Mouse (Mus musculus) kidney, adult 18-20 months (tissue): ENCODE measurements around the gene Ggnbp2.
"Not testable (repeated sequence)": the region's sequence is repeated elsewhere in the genome, so short reads cannot be mapped to it uniquely, and the experiment has no call there.

Experiments used
- DNase-seq: peaks from one replicate; pipeline ENCODE4 v3.0.0; 2021

Gene Ggnbp2

GRCm38 (mm10) chr11:84879007-84879771 is 8.6 kb upstream of the Ggnbp2 start:
- DNase-seq, result no peak

DNA sequence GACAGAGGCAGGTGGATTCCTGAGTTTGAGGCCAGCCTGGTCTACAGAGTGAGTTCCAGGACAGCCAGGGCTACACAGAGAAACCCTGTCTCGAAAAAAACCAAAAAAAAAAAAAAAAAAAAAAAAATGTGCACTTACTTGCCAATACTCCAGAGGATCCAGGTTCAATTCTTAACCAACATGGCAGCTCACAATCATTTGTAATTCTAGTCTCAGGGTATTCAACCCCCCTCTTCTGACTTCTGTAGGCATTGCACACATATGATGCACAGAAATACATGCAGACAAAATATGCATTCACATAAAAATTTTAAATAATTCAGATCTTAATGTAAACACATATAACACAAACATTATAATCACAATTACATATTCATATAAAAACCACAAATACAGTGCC is 5.4 kb upstream of the Ggnbp2 start:
- not testable (repeated sequence) for DNase-seq

DNA sequence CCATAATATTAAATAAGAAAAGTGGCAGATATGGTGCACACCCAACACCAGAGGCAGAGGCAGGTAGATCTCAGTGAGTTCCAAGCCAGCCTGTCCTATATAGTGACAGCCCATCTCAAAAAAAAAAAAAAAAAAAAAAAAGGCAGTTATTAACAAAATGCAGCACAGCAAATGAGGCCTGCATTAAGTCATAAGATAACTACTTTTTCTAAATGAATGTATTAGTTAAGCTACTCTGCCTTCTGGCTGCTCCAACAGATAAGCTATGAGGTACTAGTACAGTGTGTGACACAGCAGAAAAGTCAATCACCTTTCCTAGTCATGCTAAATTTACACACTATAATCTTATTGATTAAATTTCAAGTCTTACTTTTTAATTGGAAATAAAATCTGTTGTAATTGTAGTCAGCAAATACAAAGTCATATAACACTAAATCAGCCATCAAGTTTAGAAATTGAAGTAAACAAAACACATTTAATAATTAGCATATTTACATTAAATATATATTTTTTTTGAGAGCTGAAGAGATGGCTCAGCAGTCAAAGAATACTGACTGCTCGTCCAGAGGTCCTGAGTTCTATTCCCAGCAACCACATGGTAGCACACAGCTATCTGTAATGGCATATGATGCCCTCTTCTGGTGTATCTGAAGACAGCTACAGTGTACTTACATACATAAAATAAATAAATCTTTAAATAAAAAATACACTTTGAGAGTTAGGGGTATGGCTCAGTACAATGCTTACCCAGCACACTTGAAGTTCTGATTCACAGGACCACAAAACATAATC is 2.6 kb upstream of the Ggnbp2 start:
- DNase-seq, result no peak

DNA sequence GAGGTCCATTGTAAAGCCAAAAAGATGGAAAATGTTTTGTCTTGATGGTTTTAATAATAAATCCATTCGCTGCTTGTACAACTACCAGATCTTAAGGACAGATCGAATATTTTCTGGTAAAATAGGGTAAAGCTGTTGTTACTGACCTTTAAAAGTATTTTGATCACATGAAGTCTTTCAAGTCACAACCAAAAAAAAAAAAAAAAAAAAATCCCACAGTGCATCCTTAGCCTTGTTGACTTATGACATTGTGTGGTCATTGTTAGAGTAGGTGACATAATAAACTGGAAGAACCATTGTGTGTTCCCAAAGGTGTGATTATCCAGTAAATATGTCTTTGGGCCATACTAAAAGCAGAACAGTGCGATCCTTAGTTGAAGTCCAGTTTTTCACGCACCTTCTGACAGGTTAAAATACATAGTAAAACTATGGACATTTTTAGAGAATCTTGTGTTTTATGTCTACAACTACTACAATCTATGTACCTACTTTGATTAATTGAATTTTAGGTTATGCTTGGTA is 992 bp upstream of the Ggnbp2 start:
- no peak for DNase-seq

DNA sequence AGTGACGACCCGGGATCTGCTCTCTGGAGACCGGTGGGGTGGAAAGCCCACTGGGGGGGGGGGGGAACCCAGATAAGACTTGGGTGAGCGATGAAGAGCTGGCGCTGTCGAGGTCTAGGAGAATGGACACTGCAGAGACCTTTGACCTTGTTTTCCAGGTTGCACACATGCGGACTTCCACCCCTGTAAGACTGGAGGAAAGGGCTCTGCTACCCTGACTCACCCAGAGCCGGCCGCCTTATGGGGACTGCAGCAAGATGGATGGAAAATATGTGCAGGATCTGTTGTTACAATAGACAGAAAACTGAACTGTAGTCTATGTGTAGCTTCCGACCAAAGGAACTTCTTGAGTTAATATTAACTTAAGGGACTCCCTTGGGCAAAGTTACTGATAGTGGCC is 429 bp upstream of the Ggnbp2 start:
- no peak for DNase-seq

- DNase-seq, result peak; percentile 91
Observed at GRCm38 (mm10) chr11:84869537-84870232, 932 bp downstream of the Ggnbp2 start.

DNA sequence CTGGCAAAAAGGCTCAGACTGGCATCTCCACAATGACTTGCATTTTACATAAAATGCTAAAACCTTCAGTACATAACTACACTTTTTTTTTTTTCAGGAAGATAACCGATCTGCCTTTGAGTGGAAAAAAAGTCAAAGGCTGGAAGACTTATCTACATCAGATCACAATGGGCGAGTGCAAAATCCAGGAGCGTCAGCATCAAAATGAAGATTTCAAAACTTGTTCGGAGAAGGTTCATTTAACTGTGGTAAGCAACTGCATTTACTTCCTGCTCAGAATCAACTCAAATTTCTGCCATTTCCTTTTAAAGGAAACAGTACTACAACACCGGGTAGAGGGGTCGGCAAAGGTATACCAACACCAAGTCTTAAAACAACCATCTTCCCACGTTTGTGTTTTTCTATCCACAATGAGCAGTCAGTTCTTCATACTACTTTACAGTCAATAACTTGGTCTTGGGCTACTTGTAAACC is 1.8 kb downstream of the Ggnbp2 start:
- DNase-seq, result no peak

- DNase-seq, result no peak
Observed at GRCm38 (mm10) chr11:84867586-84867985, 3.0 kb downstream of the Ggnbp2 start.

- peak; percentile 40 for DNase-seq
Observed at GRCm38 (mm10) chr11:84865268-84865667, 5.3 kb downstream of the Ggnbp2 start.

- DNase-seq, result no peak
Observed at GRCm38 (mm10) chr11:84855285-84855684, 15.3 kb downstream of the Ggnbp2 start.

DNA sequence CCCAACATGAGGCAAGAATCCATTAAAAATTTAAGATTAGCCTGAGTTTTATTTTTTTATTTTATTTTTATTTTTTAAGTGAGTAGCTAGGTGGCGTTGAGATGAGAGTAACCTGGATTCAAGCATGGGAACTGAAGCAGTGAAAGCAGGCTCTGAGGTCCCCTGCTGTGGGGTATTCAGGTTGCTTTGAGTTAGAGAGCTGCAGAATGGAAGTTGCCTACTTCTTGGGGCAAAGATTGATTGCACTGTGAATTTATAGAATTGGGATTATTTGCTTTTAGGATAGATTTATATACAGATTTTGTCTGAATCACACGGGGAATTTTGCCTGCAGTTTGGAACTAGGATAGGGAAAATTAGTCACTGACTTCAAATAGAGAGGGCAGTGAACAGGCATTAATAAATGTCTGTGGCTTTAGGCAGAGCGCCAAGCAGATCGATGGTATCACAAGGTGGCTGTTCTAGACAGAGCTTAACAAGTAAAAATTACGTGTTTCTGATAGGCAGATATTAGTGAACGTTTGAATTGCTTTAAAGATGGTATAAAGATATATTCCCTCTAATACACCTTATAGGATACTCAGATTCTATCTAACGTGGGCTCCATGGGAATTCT is 23.0 kb downstream of the Ggnbp2 start:
- DNase-seq, result no peak

- no peak for DNase-seq
Observed at GRCm38 (mm10) chr11:84846741-84847474, 23.7 kb downstream of the Ggnbp2 start.

GRCm38 (mm10) chr11:84839330-84839729 is 31.3 kb downstream of the Ggnbp2 start:
- no peak for DNase-seq

GRCm38 (mm10) chr11:84829495-84829894 is 41.1 kb downstream of the Ggnbp2 start:
- not testable (repeated sequence) for DNase-seq

- DNase-seq, result peak; percentile 96
Observed at GRCm38 (mm10) chr11:84828516-84829399, 41.9 kb downstream of the Ggnbp2 start, which contains the start of gene Dhrs11. TSS of gene Dhrs11 (minus strand) at chr11:84828994.

DNA sequence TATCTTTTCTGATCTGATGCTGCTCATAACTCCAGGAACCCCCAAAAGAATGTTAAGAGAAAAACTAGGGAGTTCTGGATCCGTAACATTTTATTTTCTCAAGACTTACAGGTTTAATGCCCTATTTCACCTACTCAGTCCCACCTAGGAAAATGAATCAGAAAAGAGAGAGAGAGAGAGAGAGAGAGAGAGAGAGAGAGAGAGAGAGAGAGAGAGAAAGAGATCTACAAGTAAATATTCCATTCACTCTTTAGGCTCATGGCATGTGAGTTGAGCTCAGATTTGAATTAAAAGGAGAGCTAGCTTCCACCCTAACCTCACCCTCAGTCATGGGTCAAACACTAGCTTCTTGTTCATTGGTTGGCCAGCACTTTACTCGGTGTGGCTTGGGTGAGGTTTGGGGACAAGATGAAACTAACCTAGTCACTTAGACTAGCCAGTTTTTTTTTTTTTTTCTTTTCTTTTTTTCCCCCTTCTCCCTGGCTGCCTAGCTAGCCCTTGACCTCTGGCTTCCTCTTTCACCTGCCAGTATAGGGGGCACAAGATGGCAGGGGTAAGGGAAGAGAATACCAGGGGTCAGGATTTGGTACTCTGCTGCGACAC is 42.6 kb downstream of the Ggnbp2 start:
- no peak for DNase-seq

- no peak for DNase-seq
Observed at GRCm38 (mm10) chr11:84827492-84827891, 43.1 kb downstream of the Ggnbp2 start.

DNA sequence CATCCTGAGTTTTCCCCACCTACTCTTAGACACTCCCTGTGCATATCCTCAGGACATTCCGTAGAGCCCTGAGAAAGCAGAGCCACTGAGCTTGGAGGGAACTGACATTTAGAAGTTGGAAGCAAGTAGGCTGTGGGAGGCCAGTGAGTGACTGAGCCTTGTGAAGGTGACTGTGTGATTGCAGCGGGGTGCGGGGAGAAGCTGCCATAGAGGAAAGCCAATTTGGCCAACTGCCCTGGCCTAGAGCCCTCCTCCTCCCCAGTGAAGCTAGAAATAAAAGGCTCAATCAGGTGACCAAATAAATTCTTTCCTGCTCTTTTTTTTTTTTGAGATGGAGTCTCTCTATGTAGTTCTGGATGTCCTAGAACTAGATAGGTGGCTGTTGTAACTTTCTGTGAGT is 44.4 kb downstream of the Ggnbp2 start:
- peak; percentile 76 for DNase-seq

- no peak for DNase-seq
Observed at GRCm38 (mm10) chr11:84825261-84825807, 45.3 kb downstream of the Ggnbp2 start.

DNA sequence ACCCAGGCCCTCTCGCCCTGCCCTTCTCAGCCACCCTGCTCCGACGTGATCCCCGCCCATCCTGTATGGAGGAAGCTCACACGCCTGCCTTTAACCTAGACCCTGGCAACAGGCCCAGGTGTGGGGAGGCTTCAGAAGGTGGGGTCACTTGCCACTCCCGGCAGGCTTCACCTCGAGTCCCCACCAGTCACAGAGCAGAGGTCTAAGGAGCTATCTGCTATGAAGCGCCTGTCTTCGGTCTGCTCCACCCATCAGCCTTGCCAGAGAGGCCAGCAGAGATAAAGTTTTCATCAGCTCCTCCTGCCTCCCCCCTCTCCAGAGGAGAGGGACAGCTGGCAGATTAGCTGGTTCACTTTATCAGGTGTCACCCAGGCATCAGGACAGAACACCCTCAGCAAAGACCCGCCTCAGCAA is 47.1 kb downstream of the Ggnbp2 start:
- DNase-seq, result no peak
